Mouse (Mus musculus): ENCODE results near the gene Bmp2k. TPM values are rescaled to one million over a fixed set of nuclear protein-coding genes. Genes with fewer than 3 reads are reported as not detected.

Bmp2k gene
- polyA plus RNA-seq, 1 experiment from 2014 or later = 7.1 TPM

DNA sequence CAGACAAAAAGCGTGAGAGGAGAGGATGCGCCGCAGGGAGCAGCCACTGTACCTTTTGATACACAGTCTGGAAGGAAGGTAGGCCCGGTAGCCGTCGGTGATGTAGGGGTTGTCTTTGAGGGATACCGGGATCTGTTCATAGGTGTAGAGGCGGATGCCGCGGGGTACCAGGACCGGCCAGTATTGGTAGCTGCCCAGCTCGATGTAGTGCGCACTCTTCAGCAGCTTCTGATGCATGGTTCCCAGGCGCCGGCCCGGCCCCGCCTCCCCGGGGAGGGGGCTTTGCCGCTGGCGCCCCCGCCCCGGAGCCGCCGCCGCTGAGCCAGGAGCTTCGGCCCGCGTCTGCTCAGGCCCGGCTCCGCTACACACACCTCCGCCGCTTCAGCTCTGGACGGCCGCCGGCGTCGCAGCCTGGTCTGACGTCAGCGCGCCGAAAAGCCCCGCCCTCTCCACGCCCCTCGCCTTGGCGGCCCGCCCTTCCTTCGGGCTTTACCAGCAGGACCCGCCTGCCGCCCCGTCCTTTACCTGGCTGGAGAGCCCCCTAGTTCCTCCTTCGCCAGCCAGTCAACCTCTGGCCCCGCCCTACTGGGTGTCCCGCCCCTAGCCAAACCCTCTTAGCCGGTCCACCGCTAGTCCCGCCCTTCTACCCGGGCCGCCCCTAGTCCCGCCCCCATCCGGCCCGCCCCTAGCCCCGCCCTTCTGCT lies 113.9 kb downstream of the Bmp2k start, which contains the start of gene Paqr3:
Gene Paqr3, minus strand, starts transcription at position 390 of the 704 bp plus-strand sequence.
- peak within 1 kb of the TSS; percentile 87 for H3K4me3 ChIP-seq
- H3K4me2 ChIP-seq = peak within 1 kb of the TSS; percentile 93
- 1% methylated on average over 53 of the region's 62 CpGs for WGBS
- H3K9me3 ChIP-seq (replicated peaks) = no peaks in the 10 kb centered on the region
- H3K27me3 ChIP-seq = no peaks in the 10 kb centered on the region
- peak within 1 kb of the TSS; percentile 67 for H3K9ac ChIP-seq
- peak; percentile 99 for ATAC-seq (replicated peaks; ENCODE audit: insufficient number of reproducible peaks, insufficient read depth, low FRiP score, low read depth)
- peak within 1 kb of the TSS; percentile 53 for H3K27ac ChIP-seq
- H3K4me1 ChIP-seq (replicated peaks) = peaks cover 8% of the 10 kb centered on the region
- no peaks in the 10 kb centered on the region for H3K36me3 ChIP-seq

DNA sequence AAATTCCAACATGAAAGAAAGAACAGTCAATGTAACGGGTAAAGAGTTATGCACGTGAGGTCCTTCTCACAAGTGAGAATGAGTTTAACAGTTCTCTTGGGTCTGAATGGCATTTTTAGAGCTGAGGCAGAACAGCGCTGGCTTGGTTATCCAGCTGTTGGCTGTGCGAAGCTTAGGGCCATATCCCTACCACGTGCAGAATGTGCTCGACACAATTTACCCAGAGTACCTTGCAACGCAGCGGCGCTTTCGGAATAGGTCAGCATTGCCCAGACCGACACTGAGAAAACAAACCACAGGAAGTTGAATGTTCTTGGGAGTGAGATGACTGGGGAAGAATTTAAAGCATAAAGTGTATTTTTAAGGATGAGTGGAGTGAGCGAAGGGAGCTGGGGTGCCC lies 127.5 kb downstream of the Bmp2k start:
- Histone ChIP-seq H3K27ac (no peak overlapping the region), H3K9ac (no peak overlapping the region), H3K4me1 (replicated peaks) (no peaks in the 10 kb centered on the region), H3K27me3 (no peaks in the 10 kb centered on the region; the same call in 1 of the 2 replicates), H3K4me3 (no peak overlapping the region), H3K4me2 (no peak overlapping the region), H3K9me3 (replicated peaks) (no peaks in the 10 kb centered on the region), H3K36me3 (no peaks in the 10 kb centered on the region)
- ATAC-seq (replicated peaks; ENCODE audit: insufficient number of reproducible peaks, insufficient read depth, low FRiP score, low read depth) = no peak
- 70% methylated on average over 12 of the region's 12 CpGs for WGBS

DNA sequence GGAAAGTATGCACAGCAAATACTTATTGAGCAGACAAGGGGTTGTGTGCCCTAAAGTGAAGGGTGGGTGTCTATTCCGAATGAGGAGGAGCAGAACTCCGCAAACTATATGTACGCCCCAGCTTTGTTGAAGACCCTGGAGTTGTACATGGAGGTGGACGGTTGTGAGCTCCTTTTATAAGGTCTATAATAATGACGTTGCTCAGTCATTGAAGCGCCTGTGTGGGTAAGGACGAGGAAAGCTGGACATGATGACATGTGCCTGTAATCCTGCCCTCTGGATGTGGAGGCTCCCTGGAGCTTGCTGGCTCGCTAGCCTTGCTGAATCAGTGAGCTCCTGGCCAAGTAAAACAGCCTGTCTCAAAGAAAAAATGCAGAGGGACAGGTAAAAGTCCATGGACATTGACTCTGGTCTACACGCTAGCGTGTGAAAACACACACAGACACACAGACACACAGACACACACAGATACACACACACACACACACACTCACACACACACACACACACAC lies 128.0 kb downstream of the Bmp2k start:
- H3K4me2 ChIP-seq = no peak overlapping the region
- H3K4me1 ChIP-seq (replicated peaks) = no peaks in the 10 kb centered on the region
- no peaks in the 10 kb centered on the region for H3K9me3 ChIP-seq (replicated peaks)
- no peak overlapping the region for H3K9ac ChIP-seq
- H3K27me3 ChIP-seq = no peaks in the 10 kb centered on the region; the same call in 1 of the 2 replicates
- no peak for ATAC-seq (replicated peaks; ENCODE audit: insufficient number of reproducible peaks, insufficient read depth, low FRiP score, low read depth)
- H3K27ac ChIP-seq = no peak overlapping the region
- 67% methylated on average over 10 of the region's 10 CpGs for WGBS
- H3K36me3 ChIP-seq = no peaks in the 10 kb centered on the region
- no peak overlapping the region for H3K4me3 ChIP-seq

DNA sequence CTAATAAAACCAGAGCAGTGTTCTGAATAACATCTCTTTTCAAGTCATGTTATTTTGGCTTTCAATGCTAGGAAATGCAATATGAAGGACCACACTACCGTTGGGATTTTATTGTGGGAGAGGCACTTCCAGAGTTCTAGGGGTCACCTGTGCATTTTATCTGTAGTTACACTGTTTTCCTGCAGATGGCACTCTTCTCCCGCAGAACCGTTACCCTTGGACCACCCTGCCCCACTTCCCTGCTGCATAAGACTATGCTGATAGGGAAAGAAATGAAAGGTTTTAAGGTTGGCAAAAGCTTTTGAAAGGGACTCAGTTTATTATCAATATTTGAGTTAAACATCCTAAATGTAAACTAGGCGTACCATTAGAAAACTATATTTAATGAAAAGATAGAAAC lies 128.5 kb downstream of the Bmp2k start:
- ATAC-seq (replicated peaks; ENCODE audit: insufficient number of reproducible peaks, insufficient read depth, low FRiP score, low read depth) = no peak
- no peak overlapping the region for H3K4me2 ChIP-seq
- no peaks in the 10 kb centered on the region for H3K36me3 ChIP-seq
- H3K27ac ChIP-seq = no peak overlapping the region
- 21% methylated on average over 4 of the region's 4 CpGs for WGBS
- H3K27me3 ChIP-seq = no peaks in the 10 kb centered on the region; the same call in 1 of the 2 replicates
- no peaks in the 10 kb centered on the region for H3K9me3 ChIP-seq (replicated peaks)
- no peaks in the 10 kb centered on the region for H3K4me1 ChIP-seq (replicated peaks)
- H3K4me3 ChIP-seq = no peak overlapping the region
- no peak overlapping the region for H3K9ac ChIP-seq

DNA sequence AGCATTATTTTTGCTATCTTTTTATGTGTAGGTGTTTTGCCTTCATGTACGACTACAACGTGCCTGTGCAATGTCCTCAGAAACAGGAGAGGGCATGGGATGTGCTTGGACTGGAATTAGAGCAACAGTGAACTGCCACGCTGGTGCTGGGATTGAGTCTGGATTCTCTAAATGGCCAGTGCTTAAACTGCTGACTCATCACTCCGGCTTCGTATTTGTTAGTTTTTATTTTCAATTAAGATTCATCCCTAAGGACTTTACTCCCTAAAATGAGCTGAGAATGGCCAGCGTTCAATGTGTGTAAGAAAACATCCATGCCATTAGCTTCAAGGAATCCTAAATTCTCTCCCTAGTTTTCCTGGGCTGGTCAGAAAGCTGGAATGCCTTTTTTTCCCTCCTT lies 129.8 kb downstream of the Bmp2k start:
- Histone ChIP-seq H3K4me3 (no peak overlapping the region), H3K4me1 (replicated peaks) (no peaks in the 10 kb centered on the region), H3K4me2 (no peak overlapping the region), H3K9ac (no peak overlapping the region), H3K27ac (no peak overlapping the region), H3K36me3 (no peaks in the 10 kb centered on the region), H3K27me3 (no peaks in the 10 kb centered on the region; the same call in 1 of the 2 replicates), H3K9me3 (replicated peaks) (no peaks in the 10 kb centered on the region)
- no peak for ATAC-seq (replicated peaks; ENCODE audit: insufficient number of reproducible peaks, insufficient read depth, low FRiP score, low read depth)
- WGBS = 79% methylated on average over 6 of the region's 6 CpGs

DNA sequence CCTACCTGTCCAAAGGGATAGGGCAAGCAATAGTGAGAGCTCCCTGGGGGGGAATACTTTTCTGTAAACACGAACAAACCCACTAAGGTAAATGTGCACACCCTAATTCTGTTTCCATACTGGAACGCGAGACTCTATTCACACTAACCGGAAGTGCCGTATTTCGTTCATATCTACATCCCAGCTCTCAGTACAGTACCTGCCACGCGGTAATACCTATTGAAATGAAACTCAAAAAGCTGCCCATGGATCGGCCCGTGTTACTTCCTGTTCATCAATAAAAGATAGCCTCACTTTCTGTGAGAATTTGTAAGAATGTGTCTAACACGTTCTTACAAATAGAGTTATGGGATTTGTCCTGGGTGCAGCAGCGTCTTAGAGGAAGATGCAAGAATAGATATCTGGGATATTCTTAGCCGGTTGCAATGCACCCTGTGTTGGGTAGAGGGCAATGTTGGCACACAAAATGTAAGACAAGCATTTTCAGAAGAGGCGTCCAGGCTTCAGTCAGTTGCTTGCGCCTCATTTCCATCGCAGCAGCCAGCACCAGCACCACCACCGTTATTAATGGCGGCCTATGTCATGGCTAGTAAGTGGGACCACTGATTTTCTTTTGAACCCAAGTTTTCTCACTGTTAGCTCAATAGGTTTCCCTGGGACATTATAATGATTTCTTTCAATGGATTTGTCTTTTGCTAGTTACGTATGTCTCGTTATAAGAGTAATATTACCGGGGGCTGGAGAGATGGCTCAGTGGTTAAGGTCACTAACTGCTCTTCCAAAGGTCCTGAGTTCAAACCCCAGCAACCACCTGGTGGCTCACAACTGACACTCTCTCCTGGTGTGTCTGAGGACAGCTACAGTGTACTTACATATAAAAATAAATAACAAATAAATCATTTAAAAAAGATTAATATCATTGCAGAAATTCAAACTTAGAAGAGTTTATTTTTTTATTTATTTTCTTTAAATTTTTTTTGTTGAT lies 131.0 kb downstream of the Bmp2k start:
- H3K36me3 ChIP-seq = no peaks in the 10 kb centered on the region
- H3K9me3 ChIP-seq (replicated peaks) = no peaks in the 10 kb centered on the region
- H3K4me1 ChIP-seq (replicated peaks) = no peaks in the 10 kb centered on the region
- 50% methylated on average over 21 of the region's 21 CpGs for WGBS
- no peak for ATAC-seq (replicated peaks; ENCODE audit: insufficient number of reproducible peaks, insufficient read depth, low FRiP score, low read depth)
- H3K27me3 ChIP-seq = no peaks in the 10 kb centered on the region; the same call in 1 of the 2 replicates
- 0 out of 2 replicates have a peak overlapping the region, but pooled peaks have one; percentile 6 for H3K4me3 ChIP-seq
- peak overlapping the region; percentile 34; the same call in 1 of the 2 replicates for H3K4me2 ChIP-seq
- H3K27ac ChIP-seq = no peak overlapping the region
- no peak overlapping the region for H3K9ac ChIP-seq

DNA sequence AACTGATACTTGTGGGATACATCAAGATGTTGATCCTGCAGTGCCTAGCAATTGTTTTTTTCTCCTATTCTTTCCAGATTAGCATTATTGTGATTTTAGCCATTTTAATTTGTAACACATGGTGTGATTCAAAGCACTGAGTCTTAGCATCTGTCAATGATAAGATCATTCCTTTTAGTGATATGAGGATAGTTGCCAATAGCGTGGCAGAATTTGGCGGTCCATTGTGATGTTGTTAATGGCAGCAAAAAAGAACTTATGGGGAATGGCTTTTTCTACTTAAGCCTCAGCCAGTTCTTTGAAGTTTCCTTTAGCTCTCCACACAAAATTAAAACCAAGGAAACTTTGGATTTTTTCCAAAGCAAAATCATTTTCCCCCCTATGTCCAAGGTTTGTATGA lies 132.1 kb downstream of the Bmp2k start:
- ATAC-seq (replicated peaks; ENCODE audit: insufficient number of reproducible peaks, insufficient read depth, low FRiP score, low read depth) = no peak
- Histone ChIP-seq H3K36me3 (no peaks in the 10 kb centered on the region), H3K27ac (no peak overlapping the region), H3K4me1 (replicated peaks) (no peaks in the 10 kb centered on the region), H3K9me3 (replicated peaks) (no peaks in the 10 kb centered on the region), H3K27me3 (no peaks in the 10 kb centered on the region; the same call in 1 of the 2 replicates), H3K9ac (no peak overlapping the region), H3K4me2 (no peak overlapping the region), H3K4me3 (no peak overlapping the region)
- WGBS = 97% methylated on average over 2 of the region's 2 CpGs

DNA sequence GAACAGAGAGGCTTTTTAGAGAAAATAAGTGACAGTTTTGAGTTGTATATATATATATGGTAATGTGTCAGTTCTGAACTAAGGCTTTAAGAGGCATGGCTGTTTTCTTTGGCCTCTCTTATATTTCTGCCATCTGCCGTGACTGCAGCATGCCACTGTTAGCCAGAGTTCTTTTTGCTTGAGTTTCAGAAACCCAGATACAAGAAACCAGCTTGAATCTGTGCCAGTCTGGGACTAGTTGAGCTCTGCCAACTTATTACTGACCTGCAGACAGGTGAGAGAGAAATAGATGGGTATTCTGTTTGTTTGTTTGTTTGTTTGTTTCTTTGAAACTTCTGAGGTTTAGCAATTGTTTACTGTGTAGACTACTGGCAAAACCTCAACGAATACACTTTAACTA lies 137.8 kb downstream of the Bmp2k start:
- 63% methylated on average over 2 of the region's 2 CpGs for WGBS
- H3K27ac ChIP-seq = no peak overlapping the region
- no peaks in the 10 kb centered on the region for H3K4me1 ChIP-seq (replicated peaks)
- no peak overlapping the region for H3K4me2 ChIP-seq
- no peak overlapping the region for H3K9ac ChIP-seq
- no peak for ATAC-seq (replicated peaks; ENCODE audit: insufficient number of reproducible peaks, insufficient read depth, low FRiP score, low read depth)
- no peaks in the 10 kb centered on the region for H3K9me3 ChIP-seq (replicated peaks)
- no peak overlapping the region for H3K4me3 ChIP-seq
- H3K27me3 ChIP-seq = no peaks in the 10 kb centered on the region
- H3K36me3 ChIP-seq = no peaks in the 10 kb centered on the region

Other genes starting within 250 kb of the Bmp2k start
- 46.0 and 52.0 TPM in 2 replicates for gene Anxa3, start 204.3 kb upstream of the Bmp2k start, polyA plus RNA-seq (2015; fragmentation: Nextera tagmentation; extraction: Ambion mirVana)
- 1.1 and 2.1 TPM in 2 replicates for gene Paqr3, start 113.9 kb downstream of the Bmp2k start, polyA plus RNA-seq (2015; fragmentation: Nextera tagmentation; extraction: Ambion mirVana)

Measured in heart, embryonic 15.5 days (tissue).